Mouse (Mus musculus) erythroblast, embryonic 14.5 days (primary cell): ENCODE data around the gene Zfp687.

Source experiments
- GATA1 ChIP-seq: IDR thresholded peaks from 2 replicates; pipeline ENCODE4 v1.6.1; 2012; ENCODE audit warnings: low read length, inconsistent platforms, mixed read lengths
- TAL1 ChIP-seq: IDR thresholded peaks from 3 replicates; pipeline ENCODE4 v1.6.1; 2012; ENCODE audit warnings: low read length, inconsistent platforms, mixed read lengths

- TF ChIP-seq TAL1 (no peak), GATA1 (no peak)
Observed at GRCm38 (mm10) chr3:95018741-95019140, 3.5 kb upstream of the Zfp687 start.
